Mouse (Mus musculus): Measurements from ENCODE around the gene Ebf1. TPM values are rescaled to one million over a fixed set of nuclear protein-coding genes. Genes with fewer than 3 reads are reported as not detected.
A peak's percentile ranks its signal among the peaks of the same experiment; 100 is the strongest.

Ebf1 gene
- polyA plus RNA-seq, 1 experiment, result not detected

- H3K36me3 ChIP-seq (ENCODE audit: control insufficient read depth), result no peaks in the 10 kb centered on the region
- no peaks in the 10 kb centered on the region for H3K27me3 ChIP-seq (ENCODE audit: control insufficient read depth)
- no peak overlapping the region for H3K4me3 ChIP-seq (replicated peaks)
- no peaks in the 10 kb centered on the region for H3K4me1 ChIP-seq (ENCODE audit: control insufficient read depth)
- TF ChIP-seq GATA1 (IDR thresholded peaks at IDR 0.05; ENCODE audit: low read length) (no peak), TAL1 (IDR thresholded peaks at IDR 0.05; ENCODE audit: low read length) (no peak)
- no peaks in the 10 kb centered on the region for H3K9me3 ChIP-seq (ENCODE audit: control insufficient read depth, low read length)
These were observed 264.1 kb downstream of the Ebf1 start for GRCm38 (mm10) chr11:44881056-44881683.

- no peak overlapping the region for H3K4me3 ChIP-seq (replicated peaks)
- no peaks in the 10 kb centered on the region for H3K27me3 ChIP-seq (ENCODE audit: control insufficient read depth)
- no peaks in the 10 kb centered on the region for H3K4me1 ChIP-seq (ENCODE audit: control insufficient read depth)
- TF ChIP-seq TAL1 (IDR thresholded peaks at IDR 0.05; ENCODE audit: low read length) (no peak), GATA1 (IDR thresholded peaks at IDR 0.05; ENCODE audit: low read length) (no peak)
- H3K36me3 ChIP-seq (ENCODE audit: control insufficient read depth), result no peaks in the 10 kb centered on the region
- no peaks in the 10 kb centered on the region for H3K9me3 ChIP-seq (ENCODE audit: control insufficient read depth, low read length)
These were observed 265.4 kb downstream of the Ebf1 start for GRCm38 (mm10) chr11:44882476-44882970.

- no peaks in the 10 kb centered on the region for H3K36me3 ChIP-seq (ENCODE audit: control insufficient read depth)
- no peak overlapping the region for H3K4me3 ChIP-seq (replicated peaks)
- H3K27me3 ChIP-seq (ENCODE audit: control insufficient read depth), result no peaks in the 10 kb centered on the region
- no peaks in the 10 kb centered on the region for H3K9me3 ChIP-seq (ENCODE audit: control insufficient read depth, low read length)
- H3K4me1 ChIP-seq (ENCODE audit: control insufficient read depth), result no peaks in the 10 kb centered on the region
- TF ChIP-seq TAL1 (IDR thresholded peaks at IDR 0.05; ENCODE audit: low read length) (no peak), GATA1 (IDR thresholded peaks at IDR 0.05; ENCODE audit: low read length) (no peak)
These were observed 267.2 kb downstream of the Ebf1 start for GRCm38 (mm10) chr11:44884337-44884736.

- Histone ChIP-seq H3K4me1 (ENCODE audit: control insufficient read depth) (no peaks in the 10 kb centered on the region), H3K4me3 (replicated peaks) (no peak overlapping the region)
- TF ChIP-seq GATA1 (IDR thresholded peaks at IDR 0.05; ENCODE audit: low read length), result no peak
- no peak for TF ChIP-seq TAL1 (IDR thresholded peaks at IDR 0.05; ENCODE audit: low read length)
These were observed 269.8 kb downstream of the Ebf1 start for GRCm38 (mm10) chr11:44886897-44887296.

GRCm38 (mm10) chr11:44887691-44888090 is 270.6 kb downstream of the Ebf1 start:
- Histone ChIP-seq H3K4me3 (replicated peaks) (no peak overlapping the region), H3K4me1 (ENCODE audit: control insufficient read depth) (peaks cover under 1% of the 10 kb centered on the region), H3K36me3 (ENCODE audit: control insufficient read depth) (no peaks in the 10 kb centered on the region), H3K27me3 (ENCODE audit: control insufficient read depth) (no peaks in the 10 kb centered on the region), H3K9me3 (ENCODE audit: control insufficient read depth, low read length) (no peaks in the 10 kb centered on the region)
- no peak for TF ChIP-seq GATA1 (IDR thresholded peaks at IDR 0.05; ENCODE audit: low read length)
- no peak for TF ChIP-seq TAL1 (IDR thresholded peaks at IDR 0.05; ENCODE audit: low read length)

More at GRCm38 (mm10) chr11:44886897-44887296, 269.8 kb downstream of the Ebf1 start:
- Histone ChIP-seq H3K36me3 (ENCODE audit: control insufficient read depth) (no peaks in the 10 kb centered on the region), H3K9me3 (ENCODE audit: control insufficient read depth, low read length) (no peaks in the 10 kb centered on the region), H3K27me3 (ENCODE audit: control insufficient read depth) (no peaks in the 10 kb centered on the region)

GRCm38 (mm10) chr11:44888390-44888789 is 271.3 kb downstream of the Ebf1 start:
- no peak overlapping the region for H3K4me3 ChIP-seq (replicated peaks)
- no peaks in the 10 kb centered on the region for H3K9me3 ChIP-seq (ENCODE audit: control insufficient read depth, low read length)
- no peak for TF ChIP-seq TAL1 (IDR thresholded peaks at IDR 0.05; ENCODE audit: low read length)
- TF ChIP-seq GATA1 (IDR thresholded peaks at IDR 0.05; ENCODE audit: low read length), result no peak
- H3K36me3 ChIP-seq (ENCODE audit: control insufficient read depth), result no peaks in the 10 kb centered on the region
- H3K4me1 ChIP-seq (ENCODE audit: control insufficient read depth), result peaks cover 5% of the 10 kb centered on the region
- H3K27me3 ChIP-seq (ENCODE audit: control insufficient read depth), result no peaks in the 10 kb centered on the region

GRCm38 (mm10) chr11:44892814-44893521 is 275.9 kb downstream of the Ebf1 start:
- TF ChIP-seq GATA1 (IDR thresholded peaks at IDR 0.05; ENCODE audit: low read length), result no peak
- TF ChIP-seq TAL1 (IDR thresholded peaks at IDR 0.05; ENCODE audit: low read length), result no peak
- Histone ChIP-seq H3K4me1 (ENCODE audit: control insufficient read depth) (peaks cover 6% of the 10 kb centered on the region), H3K4me3 (replicated peaks) (peak overlapping the region; percentile 39), H3K27me3 (ENCODE audit: control insufficient read depth) (no peaks in the 10 kb centered on the region), H3K9me3 (ENCODE audit: control insufficient read depth, low read length) (no peaks in the 10 kb centered on the region), H3K36me3 (ENCODE audit: control insufficient read depth) (no peaks in the 10 kb centered on the region)

- Histone ChIP-seq H3K27me3 (ENCODE audit: control insufficient read depth) (no peaks in the 10 kb centered on the region), H3K4me1 (ENCODE audit: control insufficient read depth) (peaks cover 6% of the 10 kb centered on the region), H3K9me3 (ENCODE audit: control insufficient read depth, low read length) (no peaks in the 10 kb centered on the region), H3K4me3 (replicated peaks) (no peak overlapping the region), H3K36me3 (ENCODE audit: control insufficient read depth) (no peaks in the 10 kb centered on the region)
- TF ChIP-seq GATA1 (IDR thresholded peaks at IDR 0.05; ENCODE audit: low read length) (no peak), TAL1 (IDR thresholded peaks at IDR 0.05; ENCODE audit: low read length) (no peak)
These were observed 276.9 kb downstream of the Ebf1 start for GRCm38 (mm10) chr11:44893986-44894385.

GRCm38 (mm10) chr11:44894798-44895197 is 277.7 kb downstream of the Ebf1 start:
- Histone ChIP-seq H3K4me3 (replicated peaks) (no peak overlapping the region), H3K36me3 (ENCODE audit: control insufficient read depth) (no peaks in the 10 kb centered on the region), H3K9me3 (ENCODE audit: control insufficient read depth, low read length) (no peaks in the 10 kb centered on the region), H3K4me1 (ENCODE audit: control insufficient read depth) (peaks cover 6% of the 10 kb centered on the region), H3K27me3 (ENCODE audit: control insufficient read depth) (no peaks in the 10 kb centered on the region)
- no peak for TF ChIP-seq TAL1 (IDR thresholded peaks at IDR 0.05; ENCODE audit: low read length)
- no peak for TF ChIP-seq GATA1 (IDR thresholded peaks at IDR 0.05; ENCODE audit: low read length)

Measured in erythroblast, embryonic 14.5 days (primary cell).